Mouse (Mus musculus) midbrain, embryonic 11.5 days (tissue): ENCODE measurements at regions not wholly inside any gene's neighbourhood (a gene's known extent, or its start where the extent isn't known, plus 50 kb on each side); places are given as distances from the start of the nearest gene placed in this dataset.
"Not testable (repeated sequence)": the region's sequence is repeated elsewhere in the genome, so short reads cannot be mapped to it uniquely, and the experiment has no call there.

Source experiments
- ATAC-seq: fragments of 200-750 bp; cut with Nextera tagmentation; 2 replicates; pipeline ENCODE4 v1.8.0; 2017; ENCODE audit warnings: moderate TSS enrichment, moderate library complexity; ENCODE audit not compliant: low FRiP score
- DNase-seq: peaks from one replicate; pipeline ENCODE4 v3.0.0; 2015; ENCODE audit warnings: low spot score; ENCODE audit errors: missing footprints
- H3K27ac ChIP-seq: fragments of 300-500 bp; sonication (generic); 2 replicates; pipeline ENCODE4 v1.5.1; 2014; ENCODE audit warnings: low read depth, low read length
- H3K27me3 ChIP-seq: fragments of 300-500 bp; sonication (generic); 2 replicates; pipeline ENCODE4 v1.6.1; 2014; ENCODE audit warnings: mild to moderate bottlenecking, low read length, moderate library complexity, mixed read lengths; ENCODE audit not compliant: control insufficient read depth, insufficient read depth
- H3K36me3 ChIP-seq: fragments of 300-500 bp; sonication (generic); 2 replicates; pipeline ENCODE4 v1.6.1; 2014; ENCODE audit warnings: mild to moderate bottlenecking, low read length, moderate library complexity, mixed read lengths; ENCODE audit not compliant: control insufficient read depth, insufficient read depth
- H3K4me1 ChIP-seq: fragments of 300-500 bp; sonication (generic); 2 replicates; pipeline ENCODE4 v1.6.1; 2014; ENCODE audit warnings: low read length; ENCODE audit not compliant: control insufficient read depth, insufficient read depth
- H3K4me2 ChIP-seq: fragments of 300-500 bp; sonication (generic); 2 replicates; pipeline ENCODE4 v1.6.1; 2014; ENCODE audit warnings: mild to moderate bottlenecking, moderate library complexity
- H3K4me3 ChIP-seq: fragments of 300-500 bp; sonication (generic); 2 replicates; pipeline ENCODE4 v1.5.1; 2014; ENCODE audit warnings: low read depth, low read length
- H3K9ac ChIP-seq: fragments of 300-500 bp; sonication (generic); 2 replicates; pipeline ENCODE4 v1.6.1; 2014; ENCODE audit warnings: low read length
- H3K9me3 ChIP-seq: fragments of 300-500 bp; sonication (generic); 2 replicates; pipeline ENCODE4 v1.6.1; 2016; ENCODE audit warnings: low read length; ENCODE audit not compliant: control insufficient read depth
- WGBS: fragments of 180-500 bp; shearing (Covaris S2); extraction: QIAGEN DNeasy Blood & Tissue Kit; methylation state at CpG from one replicate; pipeline ENCODE4 v1.1.7; 2014; 5-methylcytosine and 5-hydroxymethylcytosine counted together

DNA sequence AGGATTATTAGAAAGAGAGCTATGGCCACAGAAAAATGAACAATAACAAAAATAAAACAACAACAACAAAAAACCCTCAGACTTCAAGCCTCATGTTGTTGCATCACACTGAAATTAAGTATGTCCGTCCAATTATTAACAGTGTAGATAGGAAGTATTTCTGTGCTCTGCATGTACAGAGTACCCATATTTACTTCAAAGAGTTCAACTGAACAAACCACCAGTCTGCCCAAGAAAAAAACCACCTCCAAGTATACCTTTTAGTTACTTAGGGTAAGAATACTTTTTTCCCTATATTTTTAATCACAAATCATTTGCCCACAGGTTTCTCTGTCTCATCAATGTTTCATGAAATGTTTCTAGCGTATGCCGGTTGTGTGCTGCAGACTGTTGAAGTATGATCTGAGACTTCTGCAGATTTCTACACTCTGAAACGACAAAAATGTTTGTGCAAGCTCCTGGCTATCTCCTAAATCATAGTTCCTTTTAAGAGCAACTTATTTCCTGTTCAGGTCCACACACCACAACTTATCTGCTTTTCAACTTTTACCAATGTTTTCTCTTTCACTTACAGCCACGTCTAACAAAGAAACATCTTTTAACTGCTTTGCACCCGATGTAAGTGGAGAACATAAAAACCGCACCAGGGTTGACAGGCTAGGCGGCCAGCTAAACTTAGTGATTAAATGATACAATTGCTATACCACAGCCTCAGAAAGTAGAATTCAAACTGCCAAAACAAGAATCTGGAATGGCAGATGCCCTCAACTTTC, 154.2 kb upstream of the Rps6ka3 start:
- ATAC-seq: no peak
- DNase-seq: no peak
- Histone ChIP-seq H3K36me3 (no peaks in the 10 kb centered on the region), H3K27ac (no peak overlapping the region), H3K9me3 (no peaks in the 10 kb centered on the region), H3K4me3 (no peak overlapping the region), H3K9ac (no peak overlapping the region), H3K27me3 (no peaks in the 10 kb centered on the region), H3K4me1 (no peaks in the 10 kb centered on the region), H3K4me2 (no peak overlapping the region)
- WGBS: 87% methylated on average over 8 of the region's 8 CpGs

DNA sequence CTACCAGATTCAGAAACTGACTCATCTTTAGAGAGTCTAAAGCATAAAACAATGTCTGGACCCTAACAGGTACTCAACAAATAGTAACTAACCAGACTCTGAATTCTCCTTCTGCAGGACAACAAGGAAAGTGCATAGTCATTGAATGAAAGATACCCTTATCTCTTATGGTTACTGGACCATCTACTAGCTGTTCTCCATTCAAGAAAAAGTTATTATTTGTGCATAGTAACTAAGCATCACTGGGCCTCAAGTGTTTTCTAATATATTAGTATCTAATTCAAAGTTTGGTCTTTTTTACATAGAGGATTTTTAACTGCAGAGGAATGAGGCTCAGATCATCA, 153.7 kb upstream of the Rps6ka3 start:
- no peak overlapping the region for H3K9ac ChIP-seq
- no peak overlapping the region for H3K27ac ChIP-seq
- no peak overlapping the region for H3K4me3 ChIP-seq
- no peak for DNase-seq
- H3K9me3 ChIP-seq: no peaks in the 10 kb centered on the region
- ATAC-seq: no peak
- H3K4me2 ChIP-seq: no peak overlapping the region
- H3K4me1 ChIP-seq: no peaks in the 10 kb centered on the region
- no peaks in the 10 kb centered on the region for H3K27me3 ChIP-seq
- no peaks in the 10 kb centered on the region for H3K36me3 ChIP-seq

DNA sequence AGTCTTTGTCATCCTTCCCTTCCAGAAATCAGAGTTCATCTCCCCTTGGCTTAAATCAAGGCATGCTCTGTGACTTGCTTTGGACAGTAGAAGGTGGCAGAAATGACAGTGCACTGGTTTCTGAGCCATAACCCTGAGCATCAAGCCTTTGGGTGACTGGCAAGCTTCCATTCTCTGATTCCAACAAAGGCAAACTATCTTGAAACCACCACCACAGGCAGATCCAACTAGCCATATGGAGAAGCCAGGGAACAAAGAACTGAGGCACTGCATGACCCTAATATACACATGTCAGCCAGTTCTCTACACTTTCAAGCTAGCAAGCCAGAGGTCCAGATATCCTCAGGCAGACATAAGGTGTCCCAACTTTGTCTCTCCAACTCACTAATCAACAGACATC, 151.2 kb upstream of the Rps6ka3 start:
- H3K4me1 ChIP-seq: no peaks in the 10 kb centered on the region
- no peak for ATAC-seq
- H3K9me3 ChIP-seq: no peaks in the 10 kb centered on the region
- H3K36me3 ChIP-seq: no peaks in the 10 kb centered on the region
- DNase-seq: no peak
- H3K4me2 ChIP-seq: no peak overlapping the region
- H3K4me3 ChIP-seq: no peak overlapping the region
- H3K27ac ChIP-seq: no peak overlapping the region
- H3K27me3 ChIP-seq: no peaks in the 10 kb centered on the region
- no peak overlapping the region for H3K9ac ChIP-seq

DNA sequence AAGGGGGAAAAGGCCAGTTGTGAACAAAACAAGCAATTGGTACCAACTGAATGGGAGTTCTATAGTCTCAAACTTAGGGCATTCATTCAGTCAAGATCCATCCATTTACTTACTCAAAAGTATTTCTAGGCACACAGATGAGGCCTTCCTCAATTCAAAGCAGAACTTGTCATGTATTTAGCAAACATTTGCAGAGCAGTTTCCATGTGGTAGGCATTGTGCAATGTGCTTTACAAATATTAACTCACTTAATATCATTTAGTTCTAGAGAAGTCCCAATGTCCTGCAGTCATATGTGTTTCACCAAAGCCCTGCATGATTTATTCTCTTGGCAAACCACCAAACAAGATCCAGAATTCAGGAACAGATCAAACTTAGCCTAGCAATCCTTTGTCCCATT, 148.8 kb upstream of the Rps6ka3 start:
- H3K4me2 ChIP-seq: no peak overlapping the region
- no peaks in the 10 kb centered on the region for H3K9me3 ChIP-seq
- DNase-seq: no peak
- H3K36me3 ChIP-seq: no peaks in the 10 kb centered on the region
- H3K27me3 ChIP-seq: no peaks in the 10 kb centered on the region
- H3K27ac ChIP-seq: no peak overlapping the region
- no peaks in the 10 kb centered on the region for H3K4me1 ChIP-seq
- ATAC-seq: no peak
- no peak overlapping the region for H3K4me3 ChIP-seq
- H3K9ac ChIP-seq: no peak overlapping the region

DNA sequence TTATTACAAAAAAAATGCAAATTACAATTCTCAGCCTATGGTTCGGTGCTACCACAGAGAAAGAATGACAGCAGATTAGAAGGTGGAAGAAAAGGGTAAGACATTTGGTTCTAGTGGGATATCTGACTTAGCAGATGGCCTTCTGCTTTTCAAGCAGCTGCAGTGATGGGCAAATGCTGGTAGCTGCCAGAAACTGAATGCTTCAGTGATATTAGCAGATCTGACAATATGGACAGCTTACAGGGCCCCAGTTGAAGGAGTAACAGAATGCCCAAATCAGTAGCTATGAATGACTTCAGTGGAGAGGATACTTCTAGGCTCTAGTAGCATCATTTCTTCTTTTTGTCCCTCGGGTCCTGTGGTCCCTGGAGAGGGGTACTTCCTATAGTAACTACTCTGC, 143.9 kb upstream of the Rps6ka3 start:
- Histone ChIP-seq H3K4me3 (no peak overlapping the region), H3K9ac (no peak overlapping the region), H3K4me2 (no peak overlapping the region), H3K9me3 (no peaks in the 10 kb centered on the region), H3K4me1 (no peaks in the 10 kb centered on the region), H3K36me3 (no peaks in the 10 kb centered on the region), H3K27me3 (no peaks in the 10 kb centered on the region), H3K27ac (no peak overlapping the region)
- WGBS: 54% methylated on average over 2 of the region's 2 CpGs
- no peak for DNase-seq
- ATAC-seq: no peak

DNA sequence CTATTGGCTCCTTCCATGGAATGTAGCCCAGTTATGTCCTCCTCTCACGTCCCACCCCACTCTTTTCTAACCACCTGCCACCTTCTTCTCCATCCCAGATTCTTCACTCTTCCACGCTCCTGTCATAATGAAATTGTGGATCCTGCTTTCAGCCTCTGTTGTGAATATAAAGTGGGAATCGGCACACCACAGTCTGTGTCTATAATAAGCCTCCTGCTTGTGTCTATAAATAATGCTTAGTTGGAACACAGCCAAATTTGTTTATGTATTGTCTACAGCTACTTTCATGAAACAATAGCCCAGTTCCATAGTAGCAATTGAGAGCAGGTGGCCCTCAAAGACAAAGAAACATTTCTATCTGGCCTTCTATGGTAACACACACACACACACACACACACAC, 137.5 kb upstream of the Rps6ka3 start:
- Histone ChIP-seq H3K36me3 (no peaks in the 10 kb centered on the region), H3K27me3 (no peaks in the 10 kb centered on the region), H3K9me3 (no peaks in the 10 kb centered on the region), H3K27ac (no peak overlapping the region), H3K4me3 (no peak overlapping the region), H3K4me2 (no peak overlapping the region), H3K4me1 (no peaks in the 10 kb centered on the region), H3K9ac (no peak overlapping the region)
- no peak for DNase-seq
- WGBS: 83% methylated on average over 3 of the region's 3 CpGs
- ATAC-seq: no peak

DNA sequence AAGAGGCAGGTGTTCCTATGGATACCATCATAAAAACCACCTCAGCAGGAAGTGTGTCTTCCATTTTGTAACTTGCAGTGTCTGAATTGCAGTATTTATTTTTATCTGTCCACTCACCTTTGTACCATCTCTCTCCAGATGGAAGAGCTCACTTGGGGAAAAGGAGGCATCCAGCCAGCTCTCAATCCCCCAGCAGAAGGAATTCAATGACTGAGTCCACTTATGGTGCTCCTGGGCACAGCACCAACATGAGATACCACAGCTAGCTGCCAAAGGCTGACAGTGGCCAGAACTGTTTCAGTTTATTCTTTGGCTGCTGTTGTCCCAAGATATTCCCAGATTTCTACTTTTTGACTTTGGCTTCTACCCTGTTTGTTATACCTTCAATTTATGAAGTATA, 136.6 kb upstream of the Rps6ka3 start:
- Histone ChIP-seq H3K4me3 (no peak overlapping the region), H3K9me3 (no peaks in the 10 kb centered on the region), H3K27me3 (no peaks in the 10 kb centered on the region), H3K4me1 (no peaks in the 10 kb centered on the region), H3K9ac (no peak overlapping the region), H3K36me3 (no peaks in the 10 kb centered on the region), H3K4me2 (no peak overlapping the region), H3K27ac (no peak overlapping the region)
- DNase-seq (no peak), ATAC-seq (no peak)

DNA sequence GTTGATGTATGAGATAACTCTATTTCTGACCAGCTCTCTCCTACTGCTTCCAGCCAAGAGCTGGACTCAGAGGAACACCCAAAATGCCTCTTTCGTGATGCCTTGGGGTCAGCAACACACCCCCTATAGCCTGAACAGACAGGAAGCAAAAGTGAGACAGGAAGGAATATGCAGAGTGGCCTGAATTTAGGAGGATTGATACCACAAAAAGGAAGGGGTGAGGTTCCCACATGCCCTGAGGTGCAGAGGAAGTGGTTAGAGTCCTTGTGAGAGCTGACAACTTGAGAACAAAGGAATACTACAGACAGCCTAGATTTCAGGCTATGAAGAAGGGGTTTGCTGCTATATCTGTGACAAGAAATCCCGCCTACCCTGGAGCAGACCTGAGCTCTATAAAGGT, 129.6 kb upstream of the Rps6ka3 start:
- H3K4me3 ChIP-seq: no peak overlapping the region
- no peaks in the 10 kb centered on the region for H3K36me3 ChIP-seq
- no peaks in the 10 kb centered on the region for H3K4me1 ChIP-seq
- 72% methylated on average over 2 of the region's 2 CpGs for WGBS
- H3K9ac ChIP-seq: no peak overlapping the region
- no peak overlapping the region for H3K27ac ChIP-seq
- DNase-seq: no peak
- no peaks in the 10 kb centered on the region for H3K9me3 ChIP-seq
- H3K4me2 ChIP-seq: no peak overlapping the region
- no peak for ATAC-seq
- H3K27me3 ChIP-seq: peaks cover 2% of the 10 kb centered on the region; the same call in 1 of the 2 replicates

DNA sequence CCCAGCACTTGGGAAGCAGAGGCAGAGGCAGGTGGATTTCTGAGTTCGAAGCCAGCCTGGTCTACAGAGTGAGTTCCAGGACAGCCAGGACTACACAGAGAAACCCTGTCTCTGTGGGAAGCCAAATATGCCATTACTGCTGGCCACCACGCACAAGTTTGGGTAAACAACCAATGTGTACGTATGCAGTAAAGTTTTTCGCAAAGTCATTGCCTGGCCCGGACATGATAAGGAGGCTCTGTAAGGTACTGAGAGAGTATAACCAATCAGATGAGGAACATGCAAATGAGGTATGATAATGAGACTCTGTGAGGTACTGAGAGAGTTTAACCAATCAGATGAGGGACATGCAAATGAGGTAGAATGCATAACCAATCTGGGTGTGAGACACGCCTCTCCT, 99.5 kb upstream of the Rps6ka3 start:
- not testable (repeated sequence) for DNase-seq, H3K36me3 ChIP-seq, H3K4me2 ChIP-seq, H3K27me3 ChIP-seq, H3K4me1 ChIP-seq, H3K4me3 ChIP-seq, H3K27ac ChIP-seq, ATAC-seq, H3K9me3 ChIP-seq, H3K9ac ChIP-seq
- WGBS: 93% methylated on average over 6 of the region's 6 CpGs

DNA sequence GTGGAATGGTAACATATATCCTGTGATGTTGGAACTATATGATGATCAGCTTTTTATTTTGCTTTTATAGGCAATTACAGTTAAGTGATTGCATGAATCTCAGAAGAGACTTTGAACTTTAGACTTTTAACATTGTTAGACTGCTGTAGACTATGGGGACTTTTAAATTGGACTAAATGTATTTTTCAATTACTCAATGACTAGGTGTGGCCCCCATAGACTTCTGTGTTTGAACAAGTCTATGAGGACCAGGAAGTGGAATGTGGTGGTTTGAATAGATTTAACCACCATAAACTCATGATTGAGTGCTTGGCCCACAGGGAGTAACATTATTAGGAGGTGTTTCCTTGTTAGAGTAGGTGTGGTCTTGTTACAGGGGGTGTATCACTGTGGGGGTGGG, 93.9 kb upstream of the Rps6ka3 start:
- Histone ChIP-seq H3K27ac (no peak overlapping the region), H3K9ac (no peak overlapping the region), H3K4me2 (no peak overlapping the region), H3K4me3 (no peak overlapping the region), H3K4me1 (no peaks in the 10 kb centered on the region), H3K9me3 (no peaks in the 10 kb centered on the region), H3K27me3 (no peaks in the 10 kb centered on the region), H3K36me3 (no peaks in the 10 kb centered on the region)
- ATAC-seq (no peak), DNase-seq (no peak)
